Mouse (Mus musculus) telencephalon, adult 2 months (tissue): Measurements from ENCODE around the gene Phactr2.
"Not testable (repeated sequence)": the region's sequence is repeated elsewhere in the genome, so short reads cannot be mapped to it uniquely, and the experiment has no call there.

Experiments used
- DNase-seq: peaks from one replicate; pipeline ENCODE4 v3.0.0-alpha.2; 2011; ENCODE audit warnings: low read depth, low spot score

Gene Phactr2

DNA sequence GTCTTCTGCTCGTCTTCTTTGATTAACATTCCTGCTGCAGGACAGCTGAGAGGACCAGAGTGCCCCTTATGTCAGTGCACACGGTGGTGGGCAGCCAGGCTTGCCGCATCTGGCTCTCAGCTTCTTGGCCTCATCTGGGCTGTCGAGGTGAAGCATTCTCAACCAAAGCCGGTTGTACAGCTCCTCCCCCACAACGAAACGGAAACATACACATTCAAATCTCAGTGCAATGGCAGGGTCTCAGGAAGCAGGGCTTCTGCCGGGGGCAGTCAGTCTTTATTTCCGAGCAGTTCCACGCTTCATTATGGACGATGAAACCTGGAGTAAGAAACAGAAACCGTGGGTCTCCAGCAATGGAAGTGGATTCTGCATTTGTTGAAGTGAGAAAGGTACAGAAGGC, 260.3 kb downstream of the Phactr2 start:
- DNase-seq: no peak

- DNase-seq: no peak
Observed at GRCm38 (mm10) chr10:13212829-13213228, 261.4 kb downstream of the Phactr2 start.

DNA sequence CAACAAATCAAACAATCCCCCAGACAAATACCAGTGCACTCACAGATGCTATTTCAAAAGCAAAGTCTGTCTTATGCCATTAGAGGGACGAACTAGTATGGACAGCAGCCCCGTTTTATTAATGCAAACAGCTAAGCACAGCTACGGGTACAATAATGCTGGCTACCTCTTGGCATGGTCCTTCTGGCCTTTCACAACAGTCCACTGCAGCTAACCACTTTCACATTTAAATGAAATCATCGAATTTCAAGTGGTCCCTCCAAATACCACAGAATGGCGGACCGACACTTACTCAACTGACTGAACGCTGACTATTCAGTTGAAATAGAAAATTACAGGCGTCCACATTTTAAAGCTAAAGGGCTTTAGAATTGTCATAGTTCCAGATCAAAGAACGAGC, 261.9 kb downstream of the Phactr2 start:
- no peak for DNase-seq

DNA sequence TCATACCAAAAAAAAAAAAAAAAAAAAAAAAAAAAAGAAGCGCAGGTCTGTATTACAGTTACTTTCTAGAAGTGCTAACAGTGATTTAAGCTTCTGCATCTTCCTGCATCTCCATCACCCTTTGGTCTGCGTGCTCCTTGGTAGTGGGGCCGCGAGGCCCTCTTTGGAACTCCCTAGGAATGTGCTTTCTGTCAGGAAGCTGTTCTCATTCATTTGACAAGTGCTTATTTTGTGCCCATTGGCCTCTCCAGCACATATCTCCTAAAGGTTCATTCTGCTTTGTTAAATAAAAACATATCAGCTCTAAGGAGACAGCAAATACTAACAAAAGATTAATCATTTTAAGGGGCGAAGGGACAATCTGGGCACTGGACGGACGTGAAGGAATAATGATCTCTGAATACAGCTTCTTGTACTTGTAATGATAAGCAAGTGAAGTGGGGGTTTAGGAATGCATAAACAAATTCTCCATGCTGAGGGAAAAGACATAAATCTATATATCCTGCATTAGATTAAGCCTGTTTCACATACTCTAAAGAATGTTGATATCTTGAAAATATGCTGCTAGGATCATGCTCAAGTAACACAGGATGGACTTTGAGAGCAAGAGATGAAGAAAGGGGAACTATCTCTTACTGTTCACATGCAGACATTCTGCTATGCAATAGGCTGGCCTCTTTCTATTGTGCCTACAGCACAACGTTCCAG, 264.1 kb downstream of the Phactr2 start:
- no peak for DNase-seq

GRCm38 (mm10) chr10:13209506-13209905, 264.7 kb downstream of the Phactr2 start:
- DNase-seq: no peak

DNA sequence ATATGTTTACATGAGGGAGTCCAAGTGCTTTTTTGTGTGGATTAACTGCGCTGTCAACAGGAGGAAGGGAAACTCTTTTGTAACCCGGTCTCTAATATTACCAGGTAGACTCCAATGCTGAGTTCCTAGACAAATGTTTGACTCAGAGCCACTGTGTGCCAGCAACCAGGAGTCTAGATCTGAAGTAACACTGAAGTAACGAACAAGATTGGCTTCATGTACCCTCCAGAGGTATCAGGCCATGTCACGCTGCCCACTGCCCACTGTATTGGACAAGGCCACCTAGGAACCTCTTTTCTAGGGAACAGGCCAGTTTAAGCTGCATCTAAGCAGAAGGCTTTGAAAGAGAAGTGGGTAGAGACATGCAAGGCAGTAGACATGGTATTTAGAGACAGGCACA, 265.2 kb downstream of the Phactr2 start:
- DNase-seq: no peak

GRCm38 (mm10) chr10:13201741-13202293, 272.4 kb downstream of the Phactr2 start:
- DNase-seq: no peak

DNA sequence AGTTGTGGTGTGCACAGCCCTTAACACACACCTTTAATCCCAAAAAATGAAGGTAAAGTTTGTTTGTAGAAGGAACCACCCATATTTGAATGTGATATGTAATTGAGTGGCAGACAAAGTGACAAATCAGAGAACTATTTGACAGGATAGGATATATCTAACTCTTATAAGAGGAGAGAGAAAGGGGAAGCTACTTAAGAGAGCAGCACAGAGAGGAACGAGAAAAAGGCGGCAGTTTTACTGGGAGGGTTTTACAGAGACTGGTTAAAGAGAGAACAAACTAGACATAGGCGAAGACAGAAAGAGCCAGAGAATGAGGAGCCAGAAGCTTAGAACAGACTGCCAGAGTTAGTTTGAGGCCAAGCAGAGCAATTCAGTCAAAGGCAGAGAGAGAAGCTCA, 273.4 kb downstream of the Phactr2 start:
- DNase-seq: no peak

DNA sequence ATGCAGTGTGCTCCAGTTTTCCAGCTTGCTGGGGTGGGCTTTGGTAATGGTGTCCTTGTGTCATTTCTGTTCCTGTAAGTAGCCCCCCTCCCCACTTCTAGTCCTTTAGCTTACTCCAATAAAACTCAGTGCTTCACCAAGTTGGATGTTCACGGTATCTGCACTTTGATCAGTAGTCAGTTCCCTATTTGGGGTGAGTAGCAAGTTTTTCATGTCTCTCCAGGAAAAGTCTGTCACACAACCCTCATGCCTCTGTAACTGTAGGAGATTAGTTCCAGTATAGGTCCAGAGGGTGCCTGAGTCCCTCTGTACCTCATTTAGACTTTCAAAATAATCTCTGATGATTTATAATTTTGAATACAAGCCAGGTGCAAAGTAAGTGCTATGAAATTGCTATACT, 275.0 kb downstream of the Phactr2 start:
- DNase-seq: no peak

DNA sequence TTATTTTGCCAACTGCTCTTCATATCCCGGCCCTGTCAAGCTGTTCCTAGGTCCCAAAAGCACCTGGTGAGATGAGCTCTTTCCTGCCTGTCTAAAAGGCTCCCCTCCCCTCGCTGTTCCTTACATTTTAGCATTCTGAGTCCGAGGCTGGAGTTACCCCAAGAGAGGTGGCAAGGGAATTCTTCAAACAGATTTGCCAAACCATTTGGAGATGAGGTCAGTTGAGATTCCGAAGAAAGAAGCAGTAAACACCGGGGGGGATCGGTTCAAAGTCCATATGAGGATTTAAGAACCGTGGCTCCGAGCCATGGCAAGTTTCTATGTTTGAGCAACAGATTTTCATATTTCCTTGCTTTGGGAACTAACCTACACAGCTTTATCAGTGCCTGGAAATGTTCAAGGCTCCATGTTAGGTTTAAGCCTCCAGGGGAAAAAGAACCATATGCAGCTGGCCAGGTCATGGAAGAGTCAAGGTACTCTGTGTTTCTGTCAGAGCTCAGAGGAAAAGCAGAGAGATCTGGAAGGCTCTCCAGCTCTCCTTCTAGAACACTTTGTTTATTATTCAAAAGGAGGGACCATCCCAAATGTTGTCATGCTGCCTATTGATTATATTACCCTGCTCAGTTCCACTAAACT, 277.2 kb downstream of the Phactr2 start:
- DNase-seq: no peak

GRCm38 (mm10) chr10:13193496-13193895, 280.7 kb downstream of the Phactr2 start:
- DNase-seq: not testable (repeated sequence)

GRCm38 (mm10) chr10:13192731-13193351, 281.4 kb downstream of the Phactr2 start, which contains the start of gene Ltv1:
Ltv1 (minus strand) TSS chr10:13193168.
- peak; percentile 90 for DNase-seq

- DNase-seq: no peak
Observed at GRCm38 (mm10) chr10:13189881-13190280, 284.3 kb downstream of the Phactr2 start.

- no peak for DNase-seq
Observed at GRCm38 (mm10) chr10:13186754-13187153, 287.5 kb downstream of the Phactr2 start.

- no peak for DNase-seq
Observed at GRCm38 (mm10) chr10:13184170-13184766, 289.9 kb downstream of the Phactr2 start.

DNA sequence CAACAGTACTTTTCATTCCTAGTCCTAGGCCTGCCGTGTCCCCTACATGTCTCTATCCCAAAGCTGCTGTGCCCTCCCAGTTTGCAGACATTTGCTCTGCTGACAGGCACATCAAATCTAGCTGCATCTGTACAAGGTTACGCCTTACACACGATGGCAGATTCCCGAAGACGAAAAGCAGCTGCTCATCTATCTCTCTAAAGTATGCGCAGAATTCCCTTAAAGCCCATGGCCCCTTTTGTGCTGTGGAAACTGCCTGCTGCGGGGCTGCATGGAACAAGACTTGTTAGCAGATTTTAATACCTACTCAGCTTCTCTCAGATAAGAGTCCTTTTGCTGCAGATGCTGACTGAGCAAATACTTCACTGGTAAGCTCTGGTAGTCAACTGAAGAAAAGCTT, 294.0 kb downstream of the Phactr2 start:
- DNase-seq: no peak

DNA sequence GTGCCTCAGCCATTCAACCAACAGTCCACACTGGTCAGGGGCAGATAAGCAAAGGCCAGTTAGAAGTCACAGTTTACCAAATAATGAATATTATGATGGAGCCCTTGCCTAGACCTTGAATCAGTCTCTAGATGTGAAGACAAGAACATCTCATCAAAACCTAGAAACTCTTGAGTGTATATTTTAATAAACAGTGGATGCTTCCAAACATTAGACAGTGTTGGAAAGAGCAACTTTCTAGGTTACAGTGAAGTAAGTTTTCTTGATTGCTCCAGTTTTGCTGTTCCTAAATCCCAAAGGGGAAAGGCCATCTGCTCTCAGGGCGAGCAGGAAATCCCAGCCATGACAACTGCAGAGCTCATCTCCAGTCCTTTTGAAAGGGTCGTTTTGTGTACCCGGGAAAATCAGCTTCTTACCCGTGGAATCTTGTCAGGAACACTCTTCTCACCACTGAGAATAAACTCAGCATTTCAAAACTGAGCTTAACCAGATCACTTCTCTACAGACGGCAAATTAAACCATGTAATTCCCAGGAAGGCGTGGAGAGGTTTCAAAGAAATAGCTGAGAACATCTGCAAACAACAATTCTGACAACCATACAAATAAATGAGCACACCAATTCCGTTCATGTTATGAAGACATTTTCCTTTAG, 296.1 kb downstream of the Phactr2 start, which contains the start of gene Zc2hc1b:
Gene Zc2hc1b (minus strand): TSS at position 51 of the 652 bp plus-strand sequence.
- DNase-seq: no peak

DNA sequence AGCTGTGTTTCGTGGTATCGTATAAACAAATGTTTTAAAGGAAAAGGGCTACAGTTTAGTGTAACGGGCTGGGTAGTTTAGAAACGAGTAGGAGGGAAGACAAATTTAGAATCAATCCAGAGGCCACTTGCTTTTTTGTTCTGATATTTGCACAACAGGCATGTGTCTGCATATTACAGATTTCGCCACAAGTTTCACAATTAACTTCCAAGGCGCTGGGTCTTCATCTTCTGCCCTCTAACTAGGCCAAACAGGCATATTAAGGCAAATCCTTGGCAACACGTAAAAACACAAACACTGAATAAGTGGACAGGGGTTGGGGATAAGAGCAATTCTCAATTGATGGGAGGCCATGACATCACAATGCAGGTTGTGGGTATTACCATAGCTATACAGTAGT, 298.3 kb downstream of the Phactr2 start:
- DNase-seq: no peak

DNA sequence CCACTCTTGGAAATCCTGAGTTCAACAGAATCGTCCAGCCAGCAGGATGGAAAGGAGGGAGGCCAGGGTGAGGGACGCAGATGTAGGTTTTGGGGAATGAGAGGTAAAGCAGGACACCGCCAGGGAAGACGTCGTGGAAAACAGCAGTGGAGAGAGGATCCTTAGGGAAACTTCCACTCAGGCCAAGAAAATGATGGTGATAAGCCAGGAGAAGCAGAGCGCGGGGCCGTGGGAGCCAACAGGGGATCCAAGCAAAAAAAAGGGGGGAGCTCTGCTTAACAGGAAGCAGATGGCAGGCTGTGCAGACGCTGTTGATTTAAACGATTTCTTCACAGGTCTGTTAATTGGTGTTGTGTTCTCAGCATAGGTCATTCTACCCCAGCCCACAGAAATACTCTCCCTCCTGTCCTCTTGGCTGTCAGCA, 301.4 kb downstream of the Phactr2 start:
- no peak for DNase-seq

DNA sequence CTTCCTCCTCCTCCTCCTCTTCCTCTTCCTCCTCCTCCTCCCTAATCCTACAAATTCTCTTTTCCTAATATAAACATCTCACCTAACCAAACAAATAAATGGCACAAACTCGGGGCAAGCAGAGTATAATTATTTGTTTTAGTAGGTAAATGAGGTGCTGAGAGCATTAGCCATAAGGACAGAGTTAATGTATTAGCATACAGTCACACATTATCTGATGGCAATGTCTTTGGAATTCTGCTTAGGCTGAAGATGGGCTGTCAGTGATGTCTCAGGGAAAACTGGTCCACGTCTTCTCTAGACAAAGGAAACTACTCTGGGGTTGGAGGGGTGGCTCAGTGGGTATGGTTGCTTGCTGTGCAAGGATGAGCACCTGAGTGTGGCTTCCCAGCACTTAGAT, 302.8 kb downstream of the Phactr2 start:
- DNase-seq: no peak

DNA sequence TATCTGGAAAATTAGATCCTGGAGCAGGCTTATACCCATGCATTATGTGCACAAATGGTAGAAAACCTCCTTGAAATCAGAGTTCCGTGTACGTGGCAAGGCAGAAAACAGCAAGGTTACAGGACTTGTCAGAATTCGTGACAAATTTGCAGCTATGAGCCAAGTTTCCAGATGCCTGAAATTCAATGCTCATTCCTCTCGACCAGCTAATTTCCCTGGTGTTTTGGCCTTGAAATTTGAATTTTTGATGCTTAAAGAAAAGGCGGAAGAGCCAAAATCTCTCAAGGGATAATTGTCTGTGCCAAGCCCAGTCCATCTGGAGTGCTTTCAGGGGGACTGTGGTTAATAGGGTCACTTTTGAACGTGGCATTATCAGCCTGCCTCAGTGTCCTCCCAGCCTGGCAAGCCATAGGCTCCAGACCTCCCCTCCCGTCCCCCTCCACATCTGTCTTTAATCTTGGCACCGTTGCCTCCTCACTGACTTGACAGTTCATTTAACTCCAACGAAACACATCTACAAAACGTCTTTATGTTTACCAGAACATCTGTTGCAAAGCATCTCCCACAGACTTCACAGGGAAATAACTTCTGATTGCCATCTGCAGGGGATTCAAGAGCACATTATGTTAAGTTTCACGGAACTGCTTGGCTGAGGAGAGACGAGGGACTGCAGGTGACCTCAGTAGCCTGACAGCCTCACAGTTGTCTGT, 303.3 kb downstream of the Phactr2 start:
- no peak for DNase-seq
